In the genomic region with DNA sequence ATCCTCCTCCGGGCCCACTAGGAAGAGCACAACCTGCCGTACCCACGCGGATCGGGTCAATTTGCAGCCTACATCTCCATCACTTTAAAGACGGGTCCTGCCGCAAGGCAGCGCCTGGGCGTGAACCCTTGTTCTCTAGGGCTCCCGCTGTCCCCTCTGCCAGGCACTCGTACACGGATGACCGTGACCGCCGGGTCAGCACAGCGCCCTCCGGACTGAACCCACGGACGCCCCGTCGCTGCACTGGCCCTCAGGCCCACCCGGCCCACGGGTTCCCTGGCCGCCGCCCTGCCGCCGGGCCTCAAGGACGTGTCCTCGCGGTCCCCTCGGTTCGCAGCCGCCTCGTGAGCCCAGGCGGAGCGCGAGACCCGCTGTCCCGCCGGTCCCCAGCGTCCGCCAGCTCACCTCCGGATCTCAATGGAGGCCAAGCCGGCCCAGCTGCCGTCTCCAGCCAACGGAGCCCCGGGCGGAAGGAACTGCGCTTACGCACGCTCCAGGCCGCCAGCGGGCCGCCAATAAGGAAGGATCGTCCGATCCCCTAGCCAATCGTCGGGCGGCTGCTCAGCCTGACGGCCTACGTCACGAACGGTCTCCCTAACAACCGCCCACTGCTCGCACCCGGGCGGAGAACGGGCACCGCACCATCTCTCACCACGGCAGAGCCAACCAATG, we compare ENCODE assay signal across 8 mouse cellular contexts. TPM values are rescaled to one million over a fixed set of nuclear protein-coding genes. Genes with fewer than 3 reads are reported as not detected.
DNase-seq lines count a peak whose midpoint lies in the region; ATAC-seq and TF ChIP-seq lines count a peak whose summit lies in the region.

Hmgcr (minus strand) TSS at position 531 of the 672 bp plus-strand sequence.

- under 1% methylated on average over 61 of the region's 70 CpGs for WGBS in heart, embryonic 11.5 days (ENCODE audit: insufficient replicate concordance)
- WGBS in kidney, embryonic 16.5 days, result 0% methylated on average over 68 of the region's 70 CpGs
- WGBS in liver, adult 2 months, result under 1% methylated on average over 70 of the region's 70 CpGs

- peak; percentile 95 for TF ChIP-seq POLR2A in brain, embryonic 14.5 days (IDR thresholded peaks at IDR 0.05; ENCODE audit: borderline replicate concordance, extremely low read depth, insufficient read depth, insufficient read length, poor library complexity, severe bottlenecking)
- peak; percentile 97 for TF ChIP-seq POLR2A in liver, adult 2 months (IDR thresholded peaks at IDR 0.05; ENCODE audit: extremely low read depth, insufficient read depth, low read length)
- peak; percentile 95 for TF ChIP-seq POLR2A in myocyte (IDR thresholded peaks at IDR 0.05; ENCODE audit: insufficient read length, low read depth)

- H3K79me2 ChIP-seq in C2C12 (ENCODE audit: control insufficient read depth, insufficient read depth) (peaks cover 51% of the 10 kb centered on the region), myocyte (ENCODE audit: control insufficient read depth, insufficient read depth) (peaks cover 49% of the 10 kb centered on the region)
- H3K79me2 ChIP-seq in liver, adult 2 months (ENCODE audit: control insufficient read depth, insufficient read depth, low read length), result peaks cover 16% of the 10 kb centered on the region; the same call in 1 of the 2 replicates

- H3K4me3 ChIP-seq in C2C12 (ENCODE audit: insufficient read depth, poor library complexity, severe bottlenecking), result peak within 1 kb of the TSS; percentile 68
- H3K4me3 ChIP-seq in erythroblast, embryonic 14.5 days (replicated peaks), result peak within 1 kb of the TSS; percentile 87
- peak within 1 kb of the TSS; percentile 93 for H3K4me3 ChIP-seq in heart, embryonic 11.5 days (ENCODE audit: low read depth, low read length)
- H3K4me3 ChIP-seq in kidney, embryonic 16.5 days (ENCODE audit: low read length), result peak within 1 kb of the TSS; percentile 98
- H3K4me3 ChIP-seq in liver, adult 2 months (ENCODE audit: insufficient read depth, low read depth, low read length), result peak within 1 kb of the TSS; percentile 74
- H3K4me3 ChIP-seq in myocyte, result peak within 1 kb of the TSS; percentile 54

- no peak for TF ChIP-seq CTCF in C2C12 (IDR thresholded peaks at IDR 0.05; ENCODE audit: control insufficient read depth, insufficient read depth, insufficient read length)
- 0 out of 2 replicates have a peak, but pooled peaks have one; percentile 7 for TF ChIP-seq CTCF in brain, embryonic 14.5 days (IDR thresholded peaks at IDR 0.05; ENCODE audit: borderline replicate concordance, extremely low read depth, insufficient read depth, insufficient read length)
- 0 out of 2 replicates have a peak, but pooled peaks have one; percentile 2 for TF ChIP-seq CTCF in liver, adult 2 months (IDR thresholded peaks at IDR 0.05; ENCODE audit: low read depth, low read length)

- peak; percentile 100 for ATAC-seq in heart, embryonic 11.5 days (replicated peaks; ENCODE audit: insufficient number of reproducible peaks, low FRiP score, low TSS enrichment)
- ATAC-seq in kidney, embryonic 16.5 days (ENCODE audit: low FRiP score, low TSS enrichment), result peak; percentile 100

- peak; percentile 100 for DNase-seq in brain, embryonic 14.5 days (ENCODE audit: low read depth)
- peak; percentile 90 for DNase-seq in liver, adult 2 months (ENCODE audit: extremely low read depth, low read depth, low spot score)
- DNase-seq in splenic B cell, adult 2 months (ENCODE audit: low read depth, low spot score), result peak; percentile 98

- peak within 1 kb of the TSS; percentile 98 for H3K9ac ChIP-seq in heart, embryonic 11.5 days (ENCODE audit: low read depth, low read length)
- H3K9ac ChIP-seq in kidney, embryonic 16.5 days (replicated peaks; ENCODE audit: low read length), result peak within 1 kb of the TSS; percentile 95
- H3K9ac ChIP-seq in liver, adult 2 months (ENCODE audit: low read depth, low read length), result peak within 1 kb of the TSS; percentile 99

- peaks cover 46% of the 10 kb centered on the region for H3K4me1 ChIP-seq in erythroblast, embryonic 14.5 days (ENCODE audit: control insufficient read depth)
- peaks cover 20% of the 10 kb centered on the region for H3K4me1 ChIP-seq in heart, embryonic 11.5 days (ENCODE audit: control insufficient read depth, insufficient read depth, low read length)
- H3K4me1 ChIP-seq in kidney, embryonic 16.5 days (ENCODE audit: insufficient read depth, low read length), result peaks cover 29% of the 10 kb centered on the region
- H3K4me1 ChIP-seq in liver, adult 2 months (ENCODE audit: control insufficient read depth, insufficient read depth, low read length), result peaks cover 21% of the 10 kb centered on the region

- H3K4me2 ChIP-seq in heart, embryonic 11.5 days, result peak within 1 kb of the TSS; percentile 71
- peak within 1 kb of the TSS; percentile 75 for H3K4me2 ChIP-seq in kidney, embryonic 16.5 days (replicated peaks; ENCODE audit: low read depth, low read length)
- H3K4me2 ChIP-seq in myocyte (ENCODE audit: low read depth), result peak within 1 kb of the TSS; percentile 87

- H3K27me3 ChIP-seq in C2C12 (ENCODE audit: control insufficient read depth, insufficient read depth, insufficient read length) (no peaks in the 10 kb centered on the region), myocyte (ENCODE audit: control insufficient read depth, insufficient read depth, insufficient read length) (no peaks in the 10 kb centered on the region)
- no peaks in the 10 kb centered on the region for H3K27me3 ChIP-seq in erythroblast, embryonic 14.5 days (ENCODE audit: control insufficient read depth)
- no peaks in the 10 kb centered on the region for H3K27me3 ChIP-seq in heart, embryonic 11.5 days (ENCODE audit: control insufficient read depth, insufficient read depth, low read length)
- no peaks in the 10 kb centered on the region for H3K27me3 ChIP-seq in kidney, embryonic 16.5 days (ENCODE audit: insufficient read depth, low read length)
- H3K27me3 ChIP-seq in liver, adult 2 months (ENCODE audit: control insufficient read depth, insufficient read depth, low read length), result no peaks in the 10 kb centered on the region
- no peaks in the 10 kb centered on the region for H3K27me3 ChIP-seq in splenic B cell, adult 2 months (ENCODE audit: control insufficient read depth, insufficient read depth, low read length, poor library complexity, severe bottlenecking)

- H3K9me3 ChIP-seq in erythroblast, embryonic 14.5 days (ENCODE audit: control insufficient read depth, low read length), result no peaks in the 10 kb centered on the region
- no peaks in the 10 kb centered on the region for H3K9me3 ChIP-seq in heart, embryonic 11.5 days (replicated peaks; ENCODE audit: control insufficient read depth, low read length)
- H3K9me3 ChIP-seq in kidney, embryonic 16.5 days (ENCODE audit: low read length), result no peaks in the 10 kb centered on the region

- H3K79me3 ChIP-seq in C2C12 (ENCODE audit: low read depth), result peaks cover 49% of the 10 kb centered on the region

- peaks cover 37% of the 10 kb centered on the region for H3K36me3 ChIP-seq in C2C12 (ENCODE audit: control insufficient read depth, insufficient read depth)
- peaks cover 33% of the 10 kb centered on the region for H3K36me3 ChIP-seq in erythroblast, embryonic 14.5 days (ENCODE audit: control insufficient read depth)
- peaks cover 5% of the 10 kb centered on the region for H3K36me3 ChIP-seq in heart, embryonic 11.5 days (ENCODE audit: control insufficient read depth, insufficient read depth, low read length)
- peaks cover 6% of the 10 kb centered on the region for H3K36me3 ChIP-seq in kidney, embryonic 16.5 days (ENCODE audit: insufficient read depth, low read length)
- H3K36me3 ChIP-seq in liver, adult 2 months (ENCODE audit: control insufficient read depth, insufficient read depth, low read length), result peaks cover 14% of the 10 kb centered on the region
- peaks cover 19% of the 10 kb centered on the region for H3K36me3 ChIP-seq in myocyte (ENCODE audit: control insufficient read depth, insufficient read depth)
- no peaks in the 10 kb centered on the region; the same call in 1 of the 2 replicates for H3K36me3 ChIP-seq in splenic B cell, adult 2 months (ENCODE audit: control insufficient read depth, insufficient read depth, low read length, poor library complexity, severe bottlenecking)

- H3K27ac ChIP-seq in heart, embryonic 11.5 days (ENCODE audit: low read depth, low read length), result peak within 1 kb of the TSS; percentile 94
- peak within 1 kb of the TSS; percentile 90 for H3K27ac ChIP-seq in kidney, embryonic 16.5 days (ENCODE audit: low read length)
- H3K27ac ChIP-seq in liver, adult 2 months (replicated peaks; ENCODE audit: insufficient read depth, low read depth, low read length), result peak within 1 kb of the TSS; percentile 95

- H3ac ChIP-seq in C2C12 (ENCODE audit: control insufficient read depth, insufficient read length, low read depth) (peak within 1 kb of the TSS; percentile 91), myocyte (ENCODE audit: control insufficient read depth, insufficient read length) (peak within 1 kb of the TSS; percentile 89)

TF ChIP-seq in C2C12, 6 proteins besides CTCF, POLR2A, EP300 and RAD21:
- no peak for TF ChIP-seq USF1 (IDR thresholded peaks at IDR 0.05; ENCODE audit: low read depth)
- no peak for TF ChIP-seq MYOD1 (IDR thresholded peaks at IDR 0.05; ENCODE audit: control insufficient read depth, insufficient read length, low read depth)
- no peak for TF ChIP-seq MYOG (IDR thresholded peaks at IDR 0.05; ENCODE audit: control insufficient read depth, extremely low read depth, insufficient read length)
- no peak for TF ChIP-seq FOSL1 (IDR thresholded peaks at IDR 0.05; ENCODE audit: insufficient read depth, low read length, poor library complexity, severe bottlenecking)
- TF ChIP-seq MAX (IDR thresholded peaks at IDR 0.05), result peak; percentile 70
- no peak for TF ChIP-seq CEBPB (IDR thresholded peaks at IDR 0.05; ENCODE audit: low read depth)

TF ChIP-seq in myocyte, 11 proteins besides CTCF, POLR2A, EP300 and RAD21 (continues in another document):
- TF ChIP-seq REST (IDR thresholded peaks at IDR 0.05; ENCODE audit: insufficient read depth, insufficient read length), result peak; percentile 25
- no peak for TF ChIP-seq TCF12 (IDR thresholded peaks at IDR 0.05; ENCODE audit: insufficient read depth, poor library complexity, severe bottlenecking)
- no peak for TF ChIP-seq MAX (IDR thresholded peaks at IDR 0.05; ENCODE audit: low read depth)
- peak in 2 of 3 experiments; percentile 35 to 71 for TF ChIP-seq MYOD1 (IDR thresholded peaks at IDR 0.05; ENCODE audit: control insufficient read depth in 1 of 3, insufficient read length in 2 of 3, low read depth in 2 of 3)
- no peak for TF ChIP-seq CEBPB (IDR thresholded peaks at IDR 0.05; ENCODE audit: insufficient read depth, poor library complexity, severe bottlenecking)
- peak; percentile 10 for TF ChIP-seq TCF3 (IDR thresholded peaks at IDR 0.05; ENCODE audit: insufficient read length, low read depth)

RNA-seq across cellular contexts. Expression of gene Hmgcr, which starts in this region (rescaled TPM):
- 58.7 TPM for polyA plus RNA-seq in C2C12 (2012; fragmentation: generic; extraction: Trizol)
- 91.9 and 128 TPM in 2 replicates for polyA plus RNA-seq in brain, embryonic 14.5 days (2012; rRNA removed)
- polyA plus RNA-seq in erythroblast, embryonic 14.5 days (2012), result 0.10 and 0.19 TPM in 2 replicates
- 51.3 and 69.5 TPM in 2 replicates for polyA plus RNA-seq in heart, embryonic 11.5 days (2014; fragmentation: Nextera tagmentation; extraction: Ambion mirVana)
- polyA plus RNA-seq in kidney, embryonic 16.5 days (2015; fragmentation: Nextera tagmentation; extraction: Ambion mirVana), result 57.1 and 65.6 TPM in 2 replicates
- total RNA-seq in liver, adult 2 months (2014; rRNA removed), result 126 and 178 TPM in 2 replicates
- 21.4 and 23.5 TPM in 2 replicates for polyA plus RNA-seq in liver, adult 2 months (2012; rRNA removed)
- polyA plus RNA-seq in myocyte (2012; fragmentation: generic; extraction: Trizol), result 87.4 TPM

Comparison
In these comparisons a context has a peak if more than half of its experiments do, and no peak if none do; other contexts are left out.
1. Peak in every context shown above with its lines: DNase-seq, ATAC-seq, H3K4me3 ChIP-seq and H3K27ac ChIP-seq.
2. RNA of gene Hmgcr (polyA plus RNA-seq): 91.9 to 128 TPM in brain, embryonic 14.5 days, 87.4 TPM in myocyte (single experiment), 58.7 TPM in C2C12 (single experiment), 57.1 to 65.6 TPM in kidney, embryonic 16.5 days, 51.3 to 69.5 TPM in heart, embryonic 11.5 days and 21.4 to 23.5 TPM in liver, adult 2 months; 0.10 to 0.19 TPM in erythroblast, embryonic 14.5 days; every median in the first group is over 10 times any median in the second.